Mouse (Mus musculus) midbrain, embryonic 15.5 days (tissue): ENCODE results near the gene Hist1h3c. TPM values are rescaled to one million over a fixed set of nuclear protein-coding genes. Genes with fewer than 3 reads are reported as not detected.

ENCODE experiments used
- ATAC-seq: fragments of 200-750 bp; cut with Nextera tagmentation; replicated peaks from 2 replicates; pipeline ENCODE4 v1.8.0; 2017; ENCODE audit warnings: moderate TSS enrichment
- H3K27ac ChIP-seq: fragments of 300-500 bp; sonication (generic); 2 replicates; pipeline ENCODE4 v1.5.1; 2015; ENCODE audit warnings: mild to moderate bottlenecking, inconsistent platforms
- H3K27me3 ChIP-seq: fragments of 300-500 bp; sonication (generic); replicated peaks from 2 replicates; pipeline ENCODE4 v1.6.1; 2015; ENCODE audit warnings: inconsistent platforms
- H3K36me3 ChIP-seq: fragments of 300-500 bp; sonication (generic); replicated peaks from 2 replicates; pipeline ENCODE4 v1.6.1; 2015; ENCODE audit warnings: inconsistent platforms
- H3K4me1 ChIP-seq: fragments of 300-500 bp; sonication (generic); 2 replicates; pipeline ENCODE4 v1.6.1; 2015; ENCODE audit warnings: inconsistent platforms
- H3K4me2 ChIP-seq: fragments of 300-500 bp; sonication (generic); 2 replicates; pipeline ENCODE4 v1.6.1; 2015; ENCODE audit warnings: inconsistent platforms, mild to moderate bottlenecking, moderate library complexity
- H3K4me3 ChIP-seq: fragments of 300-500 bp; sonication (generic); 2 replicates; pipeline ENCODE4 v1.5.1; 2015; ENCODE audit warnings: mild to moderate bottlenecking, inconsistent platforms
- H3K9ac ChIP-seq: fragments of 300-500 bp; sonication (generic); 2 replicates; pipeline ENCODE4 v1.6.1; 2015; ENCODE audit warnings: mild to moderate bottlenecking, inconsistent platforms
- H3K9me3 ChIP-seq: fragments of 300-500 bp; sonication (generic); 2 replicates; pipeline ENCODE4 v1.6.1; 2016; ENCODE audit warnings: inconsistent platforms
- WGBS: fragments of 180-500 bp; shearing (Covaris S2); methylation state at CpG from one replicate; pipeline ENCODE4 v1.1.7; 2015; ENCODE audit warnings: mixed read lengths; 5-methylcytosine and 5-hydroxymethylcytosine counted together
- polyA plus RNA-seq: library from polyadenylated mRNA; unstranded; fragments of >200 nt; fragmentation: Nextera tagmentation; extraction: Ambion mirVana; gene quantifications from 2 replicates; pipeline ENCODE4 v1.2.1, GENCODE M21; 2015

The Hist1h3c gene
- polyA plus RNA-seq, 1 experiment from 2014 or later: 1.4 TPM

DNA sequence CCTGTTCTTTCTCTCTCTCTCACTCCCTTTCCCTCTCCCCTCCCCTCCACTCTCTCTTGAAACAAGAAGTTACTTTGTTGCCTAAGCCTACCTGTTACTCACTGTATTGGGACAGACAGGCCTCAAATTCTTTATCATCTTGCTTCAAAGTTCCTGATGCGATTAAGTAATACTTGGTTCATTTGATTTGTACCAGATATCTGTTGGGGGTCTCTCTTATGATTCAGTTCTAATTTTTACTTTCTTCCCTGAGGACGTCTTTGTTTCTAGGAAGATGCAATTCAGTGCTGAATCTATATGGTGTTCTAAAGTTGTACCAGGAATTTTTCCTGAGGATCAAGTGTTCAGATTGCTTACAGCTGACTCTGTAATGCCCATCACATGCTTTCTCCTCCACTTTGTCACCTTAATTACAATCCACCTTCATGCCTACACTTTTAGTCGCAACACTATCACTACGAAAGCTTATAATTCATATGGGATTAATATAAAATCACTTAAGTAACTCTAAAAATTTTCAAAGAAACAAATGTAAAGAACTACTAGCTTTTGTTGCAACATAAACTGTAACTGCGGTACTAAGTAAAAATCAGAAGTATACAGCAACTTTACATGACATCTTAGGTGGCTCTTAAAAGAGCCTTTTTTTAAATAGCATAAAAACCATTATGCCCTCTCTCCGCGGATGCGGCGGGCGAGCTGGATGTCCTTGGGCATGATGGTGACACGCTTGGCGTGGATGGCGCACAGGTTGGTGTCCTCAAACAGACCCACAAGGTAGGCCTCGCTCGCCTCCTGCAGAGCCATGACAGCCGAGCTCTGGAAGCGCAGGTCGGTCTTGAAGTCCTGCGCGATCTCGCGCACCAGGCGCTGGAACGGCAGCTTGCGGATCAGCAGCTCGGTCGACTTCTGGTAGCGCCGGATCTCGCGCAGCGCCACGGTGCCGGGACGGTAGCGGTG is 701 bp downstream of the Hist1h3c start:
- H3K4me3 ChIP-seq: peak overlapping the region; percentile 46
- no peaks in the 10 kb centered on the region for H3K36me3 ChIP-seq
- H3K27ac ChIP-seq: no peak overlapping the region
- H3K4me1 ChIP-seq: peaks cover 26% of the 10 kb centered on the region
- H3K4me2 ChIP-seq: peak overlapping the region; percentile 86
- ATAC-seq: no peak
- H3K9ac ChIP-seq: no peak overlapping the region
- H3K9me3 ChIP-seq: no peaks in the 10 kb centered on the region
- H3K27me3 ChIP-seq: no peaks in the 10 kb centered on the region
- 2% methylated on average over 17 of the region's 36 CpGs for WGBS

- WGBS: 38% methylated on average over 4 of the region's 4 CpGs
- Histone ChIP-seq H3K4me1 (peaks cover 32% of the 10 kb centered on the region), H3K4me2 (no peak overlapping the region), H3K9me3 (no peaks in the 10 kb centered on the region), H3K4me3 (no peak overlapping the region), H3K9ac (no peak overlapping the region), H3K27me3 (no peaks in the 10 kb centered on the region), H3K36me3 (no peaks in the 10 kb centered on the region), H3K27ac (no peak overlapping the region)
- ATAC-seq: no peak
These were observed 1.4 kb downstream of the Hist1h3c start for GRCm38 (mm10) chr13:23743963-23744362.

DNA sequence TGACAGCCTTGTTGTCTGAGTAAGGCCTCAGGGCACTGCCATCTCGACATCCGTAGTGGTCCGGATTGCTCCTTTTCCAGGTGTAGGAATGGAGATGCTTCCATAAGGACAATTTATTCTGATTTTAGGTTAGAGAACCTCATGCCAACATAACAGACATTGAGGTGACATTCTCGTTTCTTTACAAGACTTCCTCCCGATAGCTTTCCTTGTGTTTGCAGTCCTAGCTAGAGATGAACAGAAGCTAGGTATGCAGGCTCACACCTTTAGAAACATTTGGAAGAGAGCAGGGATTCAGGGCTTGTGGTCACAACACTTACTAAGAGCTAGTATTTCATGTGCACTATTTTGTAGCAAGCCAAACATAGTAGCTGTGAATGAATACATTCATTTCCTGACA is 2.2 kb downstream of the Hist1h3c start:
- H3K9me3 ChIP-seq: no peaks in the 10 kb centered on the region
- peaks cover 36% of the 10 kb centered on the region for H3K4me1 ChIP-seq
- H3K27me3 ChIP-seq: no peaks in the 10 kb centered on the region
- WGBS: 84% methylated on average over 5 of the region's 5 CpGs
- ATAC-seq: no peak
- no peak overlapping the region for H3K27ac ChIP-seq
- no peak overlapping the region for H3K9ac ChIP-seq
- no peak overlapping the region for H3K4me2 ChIP-seq
- H3K4me3 ChIP-seq: no peak overlapping the region
- no peaks in the 10 kb centered on the region for H3K36me3 ChIP-seq

GRCm38 (mm10) chr13:23742007-23742406 is 3.4 kb downstream of the Hist1h3c start:
- Histone ChIP-seq H3K9ac (no peak overlapping the region), H3K27ac (no peak overlapping the region), H3K27me3 (no peaks in the 10 kb centered on the region), H3K9me3 (no peaks in the 10 kb centered on the region), H3K4me1 (peaks cover 31% of the 10 kb centered on the region), H3K4me2 (no peak overlapping the region), H3K4me3 (no peak overlapping the region), H3K36me3 (no peaks in the 10 kb centered on the region)
- ATAC-seq: no peak

DNA sequence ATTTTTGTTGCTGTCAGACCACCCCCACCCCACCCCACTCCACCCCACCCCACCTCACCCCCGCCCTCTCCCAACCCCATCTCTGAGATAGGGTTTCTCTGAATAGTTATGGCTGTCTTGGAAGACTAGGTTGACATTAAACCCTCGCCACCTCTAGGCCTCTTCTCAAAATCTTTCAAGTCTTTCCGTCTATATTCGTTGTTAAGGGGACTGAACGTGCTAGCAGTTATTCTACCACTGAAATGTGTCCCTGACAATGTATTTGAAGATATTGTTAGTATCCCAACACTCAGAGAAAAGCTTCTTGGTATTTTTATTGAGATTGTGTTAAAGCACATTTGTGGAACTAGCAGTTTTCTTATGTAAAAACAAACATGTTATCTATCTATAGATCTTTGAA is 4.5 kb downstream of the Hist1h3c start:
- H3K27ac ChIP-seq: no peak overlapping the region
- H3K4me3 ChIP-seq: no peak overlapping the region
- no peaks in the 10 kb centered on the region for H3K27me3 ChIP-seq
- no peaks in the 10 kb centered on the region for H3K36me3 ChIP-seq
- no peak overlapping the region for H3K4me2 ChIP-seq
- peaks cover 28% of the 10 kb centered on the region for H3K4me1 ChIP-seq
- H3K9me3 ChIP-seq: no peaks in the 10 kb centered on the region
- H3K9ac ChIP-seq: no peak overlapping the region
- ATAC-seq: no peak
- 67% methylated on average over 5 of the region's 5 CpGs for WGBS

DNA sequence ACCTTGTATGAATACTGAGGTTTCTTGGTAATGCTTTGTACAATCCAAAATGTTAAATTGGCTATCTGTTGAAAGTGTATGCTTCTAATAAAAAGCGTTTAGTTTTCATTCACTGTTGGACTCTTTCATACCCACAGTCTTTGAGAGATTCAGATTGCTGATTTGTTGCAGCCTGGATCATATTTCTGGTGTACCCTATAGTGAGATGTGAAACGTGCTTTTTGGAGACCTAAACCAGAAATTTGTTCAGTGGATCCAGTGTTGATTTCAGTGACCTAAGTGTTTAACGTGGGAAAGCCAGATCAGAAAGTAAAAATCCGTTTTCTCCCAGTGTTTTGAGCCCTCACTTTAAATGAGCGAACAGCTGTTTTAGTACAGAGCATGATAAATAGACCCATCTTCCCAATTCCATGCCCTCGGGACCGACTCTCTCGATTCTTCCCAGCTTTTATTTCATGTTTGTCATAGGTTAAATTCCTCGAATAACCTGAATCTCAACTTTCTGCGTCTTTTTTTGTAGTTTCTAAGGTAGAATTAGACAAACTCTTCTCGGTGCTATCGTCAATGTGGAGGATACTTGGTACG is 5.1 kb downstream of the Hist1h3c start:
- peak overlapping the region; percentile 33; the same call in 1 of the 2 replicates for H3K9ac ChIP-seq
- no peaks in the 10 kb centered on the region for H3K36me3 ChIP-seq
- peak overlapping the region; percentile 51 for H3K4me3 ChIP-seq
- peaks cover 24% of the 10 kb centered on the region for H3K4me1 ChIP-seq
- no peaks in the 10 kb centered on the region for H3K9me3 ChIP-seq
- 36% methylated on average over 13 of the region's 13 CpGs for WGBS
- H3K27me3 ChIP-seq: no peaks in the 10 kb centered on the region
- no peak for ATAC-seq
- peak overlapping the region; percentile 78; the same call in 1 of the 2 replicates for H3K27ac ChIP-seq
- H3K4me2 ChIP-seq: peak overlapping the region; percentile 98

DNA sequence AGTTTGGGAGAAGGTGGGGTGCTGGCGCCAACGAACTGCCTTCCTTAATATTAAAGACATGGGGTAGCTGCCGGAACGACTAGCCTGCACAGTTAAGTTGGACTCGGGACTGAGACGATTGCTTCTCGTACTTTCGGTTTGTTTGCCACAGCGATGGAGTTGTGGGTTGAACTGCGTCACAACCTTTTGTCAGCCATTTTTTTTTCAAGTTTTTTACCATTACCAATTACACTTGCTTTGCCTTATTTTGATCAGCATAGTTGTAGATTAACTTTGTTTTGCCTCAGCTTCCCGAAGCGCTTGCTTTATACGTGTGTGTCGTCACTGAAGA is 5.5 kb downstream of the Hist1h3c start:
- peak overlapping the region; percentile 78; the same call in 1 of the 2 replicates for H3K27ac ChIP-seq
- no peaks in the 10 kb centered on the region for H3K36me3 ChIP-seq
- peak overlapping the region; percentile 33; the same call in 1 of the 2 replicates for H3K9ac ChIP-seq
- H3K27me3 ChIP-seq: no peaks in the 10 kb centered on the region
- H3K4me1 ChIP-seq: peaks cover 22% of the 10 kb centered on the region
- no peak; the same call in 1 of the 2 replicates for ATAC-seq
- peak overlapping the region; percentile 51 for H3K4me3 ChIP-seq
- no peaks in the 10 kb centered on the region for H3K9me3 ChIP-seq
- WGBS: under 1% methylated on average over 14 of the region's 14 CpGs
- peak overlapping the region; percentile 98 for H3K4me2 ChIP-seq

- Histone ChIP-seq H3K4me2 (peak overlapping the region; percentile 98), H3K36me3 (no peaks in the 10 kb centered on the region), H3K27ac (peak overlapping the region; percentile 78), H3K4me1 (peaks cover 22% of the 10 kb centered on the region), H3K4me3 (peak overlapping the region; percentile 51), H3K9me3 (no peaks in the 10 kb centered on the region), H3K9ac (peak overlapping the region; percentile 38), H3K27me3 (no peaks in the 10 kb centered on the region)
- under 1% methylated on average over 39 of the region's 39 CpGs for WGBS
- ATAC-seq: peak; percentile 91
These were observed 6.1 kb downstream of the Hist1h3c start for GRCm38 (mm10) chr13:23739069-23739921.

DNA sequence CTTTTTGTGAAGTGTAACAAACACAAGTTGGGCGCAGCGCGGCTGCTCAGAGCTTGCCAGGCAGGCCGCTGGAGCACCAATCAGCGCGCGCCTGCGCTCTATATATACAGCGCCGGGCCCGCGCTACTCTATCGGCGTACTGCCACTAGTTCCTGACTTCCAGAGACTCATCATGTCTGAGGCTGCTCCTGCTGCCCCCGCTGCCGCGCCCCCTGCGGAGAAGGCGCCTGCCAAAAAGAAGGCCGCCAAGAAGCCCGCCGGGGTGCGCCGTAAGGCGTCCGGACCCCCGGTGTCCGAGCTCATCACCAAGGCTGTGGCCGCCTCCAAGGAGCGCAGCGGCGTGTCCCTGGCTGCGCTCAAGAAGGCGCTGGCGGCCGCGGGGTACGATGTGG is 6.7 kb downstream of the Hist1h3c start, which contains the start of gene Hist1h1c:
Hist1h1c (plus strand) TSS at position 132 of the 392 bp plus-strand sequence.
- no peaks in the 10 kb centered on the region for H3K36me3 ChIP-seq
- peak within 1 kb of the TSS; percentile 51 for H3K4me3 ChIP-seq
- H3K9me3 ChIP-seq: no peaks in the 10 kb centered on the region
- H3K27me3 ChIP-seq: no peaks in the 10 kb centered on the region
- peak within 1 kb of the TSS; percentile 78 for H3K27ac ChIP-seq
- peak; percentile 95 for ATAC-seq
- 0% methylated on average over 38 of the region's 38 CpGs for WGBS
- H3K4me2 ChIP-seq: peak within 1 kb of the TSS; percentile 98
- H3K4me1 ChIP-seq: peaks cover 22% of the 10 kb centered on the region
- H3K9ac ChIP-seq: peak within 1 kb of the TSS; percentile 38

DNA sequence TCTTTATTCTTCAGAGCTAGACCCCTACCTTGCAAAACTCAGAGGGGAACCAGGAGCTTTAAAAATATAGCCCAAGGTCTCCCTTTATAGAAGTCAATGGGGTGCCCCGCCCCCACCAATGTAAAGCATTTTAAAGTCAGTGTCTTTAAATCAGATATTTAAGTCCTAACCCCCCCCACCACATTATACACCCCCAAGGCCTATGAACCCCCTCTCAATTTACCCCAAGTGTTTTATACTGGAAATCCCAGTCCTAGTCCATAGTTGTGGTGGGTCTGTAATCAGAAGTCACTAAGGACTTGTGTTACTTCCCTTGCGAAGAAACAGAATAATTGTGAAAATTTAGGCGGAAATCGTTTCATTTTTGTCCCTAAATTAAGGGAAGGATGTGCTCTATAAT is 7.4 kb downstream of the Hist1h3c start:
- Histone ChIP-seq H3K36me3 (no peaks in the 10 kb centered on the region), H3K4me3 (peak overlapping the region; percentile 51; the same call in 1 of the 2 replicates), H3K4me2 (peak overlapping the region; percentile 98), H3K27me3 (no peaks in the 10 kb centered on the region), H3K4me1 (peaks cover 22% of the 10 kb centered on the region), H3K9me3 (no peaks in the 10 kb centered on the region), H3K27ac (peak overlapping the region; percentile 45; the same call in 1 of the 2 replicates), H3K9ac (peak overlapping the region; percentile 38; the same call in 1 of the 2 replicates)
- no peak for ATAC-seq
- WGBS: 23% methylated on average over 4 of the region's 4 CpGs

GRCm38 (mm10) chr13:23737091-23737490 is 8.3 kb downstream of the Hist1h3c start:
- no peaks in the 10 kb centered on the region for H3K36me3 ChIP-seq
- H3K27ac ChIP-seq: no peak overlapping the region
- H3K27me3 ChIP-seq: no peaks in the 10 kb centered on the region
- H3K4me3 ChIP-seq: no peak overlapping the region
- H3K9me3 ChIP-seq: no peaks in the 10 kb centered on the region
- WGBS: 64% methylated on average over 5 of the region's 5 CpGs
- no peak overlapping the region for H3K4me2 ChIP-seq
- H3K4me1 ChIP-seq: peaks cover 22% of the 10 kb centered on the region
- ATAC-seq: no peak
- H3K9ac ChIP-seq: no peak overlapping the region
